Mouse (Mus musculus) stomach, embryonic 15.5 days (tissue): ENCODE measurements around the gene Tunar. TPM values are rescaled to one million over a fixed set of nuclear protein-coding genes. Genes with fewer than 3 reads are reported as not detected.

Source experiments
- ATAC-seq: fragments of 200-750 bp; cut with Nextera tagmentation; 2 replicates; pipeline ENCODE4 v1.8.0; 2017; ENCODE audit warnings: low read depth, moderate number of reproducible peaks, moderate TSS enrichment; ENCODE audit not compliant: insufficient read depth, low FRiP score
- H3K27ac ChIP-seq: fragments of 300-500 bp; sonication (generic); 2 replicates; pipeline ENCODE4 v1.5.1; 2015; ENCODE audit warnings: mild to moderate bottlenecking, inconsistent platforms
- H3K27me3 ChIP-seq: fragments of 300-500 bp; sonication (generic); replicated peaks from 2 replicates; pipeline ENCODE4 v1.6.1; 2015; ENCODE audit warnings: inconsistent platforms
- H3K36me3 ChIP-seq: fragments of 300-500 bp; sonication (generic); 2 replicates; pipeline ENCODE4 v1.6.1; 2015; ENCODE audit warnings: inconsistent platforms
- H3K4me1 ChIP-seq: fragments of 300-500 bp; sonication (generic); 2 replicates; pipeline ENCODE4 v1.6.1; 2015; ENCODE audit warnings: inconsistent platforms
- H3K4me2 ChIP-seq: fragments of 300-500 bp; sonication (generic); 2 replicates; pipeline ENCODE4 v1.6.1; 2015; ENCODE audit warnings: mild to moderate bottlenecking, inconsistent platforms
- H3K4me3 ChIP-seq: fragments of 300-500 bp; sonication (generic); replicated peaks from 2 replicates; pipeline ENCODE4 v1.5.1; 2015; ENCODE audit warnings: inconsistent platforms
- H3K9ac ChIP-seq: fragments of 300-500 bp; sonication (generic); 2 replicates; pipeline ENCODE4 v1.6.1; 2015; ENCODE audit warnings: inconsistent platforms
- H3K9me3 ChIP-seq: fragments of 300-500 bp; sonication (generic); 2 replicates; pipeline ENCODE4 v1.6.1; 2016; ENCODE audit warnings: inconsistent platforms
- WGBS: fragments of 180-500 bp; shearing (Covaris S2); methylation state at CpG from one replicate; pipeline ENCODE4 v1.1.7; 2015; 5-methylcytosine and 5-hydroxymethylcytosine counted together
- polyA plus RNA-seq: library from polyadenylated mRNA; unstranded; fragments of >200 nt; fragmentation: Nextera tagmentation; extraction: Ambion mirVana; gene quantifications from 2 replicates; pipeline ENCODE4 v1.2.1, GENCODE M21; 2015

Tunar gene
- polyA plus RNA-seq = 0.13 TPM in 2 replicates

- Histone ChIP-seq H3K4me2 (no peak within 1 kb of the TSS), H3K9ac (no peak within 1 kb of the TSS), H3K4me3 (no peak within 1 kb of the TSS), H3K9me3 (no peaks in the 10 kb centered on the region), H3K36me3 (no peaks in the 10 kb centered on the region), H3K27ac (no peak within 1 kb of the TSS), H3K4me1 (peaks cover 4% of the 10 kb centered on the region), H3K27me3 (peaks cover 37% of the 10 kb centered on the region)
- WGBS = 91% methylated on average over 2 of the region's 2 CpGs
- ATAC-seq = no peak
These were observed at the start of gene Tunar for GRCm38 (mm10) chr12:105333570-105333969. Gene Tunar, plus strand, starts transcription at chr12:105333870.

DNA sequence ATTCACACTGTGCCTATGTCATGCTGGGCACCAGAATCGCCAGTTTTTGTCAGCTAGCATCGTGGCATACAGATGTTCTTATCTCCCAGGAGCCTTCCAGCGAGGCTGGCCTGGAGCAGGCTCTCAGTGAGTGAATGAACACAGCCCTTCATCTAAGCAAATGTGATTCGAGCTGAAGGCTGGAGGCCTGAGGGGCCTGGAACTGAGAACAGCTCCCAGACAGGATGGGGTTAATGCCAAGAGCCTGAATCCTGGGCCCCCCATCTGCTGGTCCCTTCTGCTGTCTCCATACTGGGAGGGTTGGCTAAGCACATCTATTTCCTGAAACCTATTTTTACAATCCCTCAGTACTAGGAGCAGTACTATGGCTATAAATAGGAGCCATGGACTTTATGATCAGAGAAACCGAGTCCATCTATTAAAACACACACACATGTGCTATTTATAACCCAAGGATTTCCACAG lies 21.1 kb upstream of the Tunar start:
- Histone ChIP-seq H3K4me1 (no peaks in the 10 kb centered on the region), H3K4me3 (no peak overlapping the region), H3K27ac (no peak overlapping the region), H3K27me3 (no peaks in the 10 kb centered on the region), H3K36me3 (no peaks in the 10 kb centered on the region), H3K9ac (no peak overlapping the region), H3K9me3 (no peaks in the 10 kb centered on the region), H3K4me2 (no peak overlapping the region)
- WGBS = 71% methylated on average over 5 of the region's 5 CpGs
- no peak for ATAC-seq

- no peak overlapping the region for H3K4me2 ChIP-seq
- no peaks in the 10 kb centered on the region for H3K4me1 ChIP-seq
- H3K27me3 ChIP-seq = no peaks in the 10 kb centered on the region
- 86% methylated on average over 1 of the region's 1 CpGs for WGBS
- H3K27ac ChIP-seq = no peak overlapping the region
- no peaks in the 10 kb centered on the region for H3K9me3 ChIP-seq
- no peaks in the 10 kb centered on the region for H3K36me3 ChIP-seq
- H3K4me3 ChIP-seq = no peak overlapping the region
- ATAC-seq = no peak
- H3K9ac ChIP-seq = no peak overlapping the region
These were observed 19.3 kb upstream of the Tunar start for GRCm38 (mm10) chr12:105314328-105314727.

GRCm38 (mm10) chr12:105322160-105322559 lies 11.5 kb upstream of the Tunar start:
- no peaks in the 10 kb centered on the region for H3K9me3 ChIP-seq
- no peak overlapping the region for H3K27ac ChIP-seq
- WGBS = 25% methylated on average over 6 of the region's 6 CpGs
- H3K4me3 ChIP-seq = no peak overlapping the region
- H3K4me2 ChIP-seq = no peak overlapping the region
- no peaks in the 10 kb centered on the region for H3K36me3 ChIP-seq
- no peak overlapping the region for H3K9ac ChIP-seq
- H3K27me3 ChIP-seq = no peaks in the 10 kb centered on the region
- ATAC-seq = peak; percentile 47
- H3K4me1 ChIP-seq = no peaks in the 10 kb centered on the region

- Histone ChIP-seq H3K36me3 (no peaks in the 10 kb centered on the region), H3K9me3 (no peaks in the 10 kb centered on the region), H3K4me2 (no peak overlapping the region), H3K4me1 (no peaks in the 10 kb centered on the region), H3K9ac (no peak overlapping the region), H3K27ac (no peak overlapping the region), H3K27me3 (0 out of 2 replicates have a peak, but pooled peaks cover 4% of the 10 kb centered on the region), H3K4me3 (no peak overlapping the region)
- ATAC-seq = no peak
- 72% methylated on average over 5 of the region's 5 CpGs for WGBS
These were observed 6.6 kb upstream of the Tunar start for GRCm38 (mm10) chr12:105327051-105327450.

DNA sequence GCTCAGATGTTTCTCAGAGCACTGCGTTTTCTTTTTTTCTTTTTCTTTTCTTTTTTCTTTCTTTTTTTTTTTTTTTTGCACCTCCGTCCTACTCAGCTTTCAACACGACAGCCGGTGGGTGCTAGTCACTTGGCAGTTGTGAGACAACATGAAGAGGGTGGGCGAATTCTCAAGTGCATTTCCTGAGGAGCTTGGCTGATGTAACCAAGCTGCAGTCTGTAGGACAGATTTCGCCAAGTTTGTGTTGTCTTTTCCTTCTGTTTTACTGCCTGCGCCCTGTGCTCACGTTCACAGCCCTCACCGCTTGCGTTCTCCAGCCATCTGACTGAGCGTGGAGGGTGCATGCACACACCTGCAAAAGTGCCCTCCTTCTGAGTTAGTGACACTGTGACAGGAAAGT lies 5.3 kb upstream of the Tunar start:
- no peak overlapping the region for H3K4me2 ChIP-seq
- H3K9me3 ChIP-seq = no peaks in the 10 kb centered on the region
- no peak overlapping the region for H3K4me3 ChIP-seq
- ATAC-seq = no peak
- no peaks in the 10 kb centered on the region for H3K4me1 ChIP-seq
- 0 out of 2 replicates have a peak, but pooled peaks cover 4% of the 10 kb centered on the region for H3K27me3 ChIP-seq
- no peak overlapping the region for H3K9ac ChIP-seq
- WGBS = 56% methylated on average over 11 of the region's 11 CpGs
- H3K36me3 ChIP-seq = no peaks in the 10 kb centered on the region
- H3K27ac ChIP-seq = no peak overlapping the region

- 0 out of 2 replicates have a peak, but pooled peaks have one; percentile 10 for ATAC-seq
- no peaks in the 10 kb centered on the region for H3K9me3 ChIP-seq
- peak overlapping the region; percentile 57 for H3K4me3 ChIP-seq
- peak overlapping the region; percentile 16; the same call in 1 of the 2 replicates for H3K9ac ChIP-seq
- H3K4me2 ChIP-seq = peak overlapping the region; percentile 99
- WGBS = 22% methylated on average over 8 of the region's 8 CpGs
- H3K36me3 ChIP-seq = no peaks in the 10 kb centered on the region
- H3K27me3 ChIP-seq = peaks cover 39% of the 10 kb centered on the region
- H3K4me1 ChIP-seq = peaks cover 4% of the 10 kb centered on the region
- H3K27ac ChIP-seq = no peak overlapping the region
These were observed 2.4 kb downstream of the Tunar start for GRCm38 (mm10) chr12:105336094-105336420.

GRCm38 (mm10) chr12:105336421-105337289 lies 3.0 kb downstream of the Tunar start:
- Histone ChIP-seq H3K9me3 (no peaks in the 10 kb centered on the region), H3K4me1 (peaks cover 4% of the 10 kb centered on the region), H3K4me3 (peak overlapping the region; percentile 57), H3K9ac (peak overlapping the region; percentile 21), H3K36me3 (no peaks in the 10 kb centered on the region), H3K27ac (no peak overlapping the region), H3K4me2 (peak overlapping the region; percentile 99), H3K27me3 (peaks cover 39% of the 10 kb centered on the region)
- peak; percentile 53; the same call in 1 of the 2 replicates for ATAC-seq
- WGBS = under 1% methylated on average over 66 of the region's 77 CpGs

- Histone ChIP-seq H3K9ac (peak overlapping the region; percentile 21; the same call in 1 of the 2 replicates), H3K36me3 (no peaks in the 10 kb centered on the region), H3K27me3 (peaks cover 39% of the 10 kb centered on the region), H3K27ac (no peak overlapping the region), H3K4me1 (peaks cover 4% of the 10 kb centered on the region), H3K4me2 (peak overlapping the region; percentile 99), H3K9me3 (no peaks in the 10 kb centered on the region), H3K4me3 (peak overlapping the region; percentile 57)
- no peak for ATAC-seq
- WGBS = 4% methylated on average over 31 of the region's 31 CpGs
These were observed 3.8 kb downstream of the Tunar start for GRCm38 (mm10) chr12:105337290-105338005.

DNA sequence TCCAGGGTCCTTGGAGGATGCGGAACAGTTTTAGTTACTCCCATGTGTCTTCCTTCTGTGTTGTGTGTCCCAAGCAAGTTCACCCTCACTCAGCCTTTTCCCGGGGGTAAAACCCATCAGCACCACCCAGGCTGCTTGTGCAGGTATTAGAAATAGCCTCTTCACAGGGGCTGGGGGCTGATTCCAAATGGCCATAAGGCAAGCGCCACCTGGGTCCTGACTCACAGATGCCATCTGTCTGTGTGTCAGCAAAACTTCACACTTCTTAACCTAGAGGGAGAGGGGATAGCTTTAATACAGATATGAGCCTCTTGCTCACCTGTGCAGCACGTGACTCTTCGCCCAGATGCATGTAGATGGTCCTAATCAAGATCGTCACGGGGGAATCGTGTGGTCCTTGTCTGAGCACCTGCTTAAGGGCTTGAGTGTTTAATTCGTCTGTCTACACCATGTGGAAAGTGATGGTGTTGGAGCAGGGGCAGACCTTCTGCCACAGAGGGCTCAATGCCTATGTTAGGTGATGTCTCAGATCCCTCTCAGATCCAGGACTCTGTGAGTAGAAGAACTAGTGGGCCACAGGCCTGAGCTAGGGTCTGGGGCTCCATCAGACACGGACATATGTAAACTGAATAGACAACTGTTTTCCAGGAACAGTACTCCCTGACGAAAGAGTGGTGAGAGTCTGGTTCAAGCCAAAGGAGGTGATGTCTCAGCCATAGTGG lies 4.7 kb downstream of the Tunar start:
- Histone ChIP-seq H3K9ac (no peak overlapping the region), H3K9me3 (no peaks in the 10 kb centered on the region), H3K4me1 (peaks cover 4% of the 10 kb centered on the region), H3K27me3 (peaks cover 39% of the 10 kb centered on the region), H3K27ac (no peak overlapping the region), H3K4me2 (no peak overlapping the region), H3K36me3 (no peaks in the 10 kb centered on the region), H3K4me3 (no peak overlapping the region)
- no peak for ATAC-seq
- WGBS = 74% methylated on average over 11 of the region's 11 CpGs

DNA sequence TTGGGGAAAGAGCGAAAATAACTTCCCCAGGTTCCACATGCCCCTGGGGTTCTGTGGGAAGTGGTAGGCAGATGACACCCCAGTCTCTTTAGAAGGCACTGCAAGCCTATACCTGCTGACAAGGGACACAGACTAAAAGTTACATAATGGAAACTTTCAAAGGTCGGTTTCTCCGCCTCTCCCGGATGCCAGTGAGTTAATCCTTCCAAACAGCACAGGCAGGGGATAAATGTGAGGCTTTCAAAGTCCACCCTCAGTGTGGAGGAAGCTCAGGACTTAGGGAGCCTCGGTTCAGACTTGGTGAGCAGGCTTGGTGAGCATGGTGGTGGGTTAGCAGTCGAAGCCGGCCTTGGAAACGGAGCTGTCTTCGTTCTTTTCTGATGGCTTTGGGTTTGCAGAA lies 7.9 kb downstream of the Tunar start:
- Histone ChIP-seq H3K9me3 (no peaks in the 10 kb centered on the region), H3K9ac (no peak overlapping the region), H3K4me3 (no peak overlapping the region), H3K27ac (no peak overlapping the region), H3K36me3 (no peaks in the 10 kb centered on the region), H3K27me3 (peaks cover 24% of the 10 kb centered on the region), H3K4me2 (no peak overlapping the region), H3K4me1 (no peaks in the 10 kb centered on the region)
- ATAC-seq = no peak
- WGBS = 41% methylated on average over 9 of the region's 9 CpGs
